Mouse (Mus musculus): Measurements from ENCODE around the gene Zfyve28. TPM values are rescaled to one million over a fixed set of nuclear protein-coding genes. Genes with fewer than 3 reads are reported as not detected.

Gene Zfyve28
- polyA plus RNA-seq, 1 experiment: 42.2 TPM

DNA sequence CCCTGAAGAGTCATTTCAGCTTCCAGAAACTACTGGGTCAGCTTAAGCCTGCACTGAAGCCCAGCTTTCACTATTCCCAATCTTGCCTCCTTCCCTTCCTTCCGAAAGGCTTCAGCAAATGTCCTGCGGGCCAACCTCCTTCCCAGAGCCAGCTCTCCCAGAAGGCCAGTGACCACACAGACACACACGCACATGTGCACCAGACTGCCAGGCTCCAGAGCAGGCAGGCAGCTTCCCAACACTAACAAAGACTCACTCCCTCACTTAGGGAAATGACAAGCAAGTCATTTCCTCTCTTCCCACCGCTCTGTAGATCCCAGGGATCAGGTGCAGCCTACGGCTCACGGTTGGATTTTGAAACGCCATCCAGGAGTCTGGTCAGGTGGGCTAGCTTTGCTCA, 12.1 kb downstream of the Zfyve28 start:
- TF ChIP-seq POLR2A (IDR thresholded peaks at IDR 0.05; ENCODE audit: extremely low read depth, insufficient read depth, low read length): no peak
- no peak overlapping the region for H3K4me3 ChIP-seq (ENCODE audit: insufficient read depth, low read length)
- H3K4me1 ChIP-seq (ENCODE audit: control insufficient read depth, insufficient read depth, low read length): peaks cover 40% of the 10 kb centered on the region
- peak overlapping the region; percentile 73 for H3K27ac ChIP-seq (ENCODE audit: insufficient read depth, low read length)

DNA sequence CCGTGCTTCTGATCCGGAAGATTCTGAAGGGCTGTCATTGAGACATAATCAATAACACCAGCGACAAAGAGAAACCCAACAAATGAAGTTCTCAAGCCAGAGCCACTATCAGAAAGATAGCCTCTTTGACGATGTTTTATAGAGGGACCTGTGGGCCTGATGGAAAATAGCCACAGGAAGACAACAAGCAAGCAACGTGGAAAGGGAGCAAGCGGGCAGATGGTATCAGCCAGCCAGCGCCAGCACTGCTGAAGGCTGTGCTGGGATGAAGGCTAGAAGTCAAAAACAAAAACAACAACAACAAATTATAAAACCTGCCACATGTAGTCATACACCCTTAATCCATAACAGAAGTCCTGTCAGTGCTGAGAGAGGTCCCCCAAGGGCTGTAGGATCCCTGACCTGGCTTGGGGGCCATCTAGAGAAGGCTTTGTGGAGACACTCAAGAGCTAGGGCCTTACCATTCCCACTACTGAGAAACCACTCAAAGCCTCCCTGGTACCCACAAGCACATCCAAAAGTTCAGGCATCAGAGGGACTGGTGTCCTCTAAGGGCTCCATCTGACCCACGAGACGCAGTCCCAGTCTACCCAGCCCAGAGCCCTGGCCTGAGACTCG, 13.5 kb downstream of the Zfyve28 start:
- TF ChIP-seq POLR2A (IDR thresholded peaks at IDR 0.05; ENCODE audit: extremely low read depth, insufficient read depth, low read length) (no peak), CTCF (IDR thresholded peaks at IDR 0.05; ENCODE audit: extremely low read depth, insufficient read depth, low read length) (no peak)
- H3K27ac ChIP-seq (ENCODE audit: insufficient read depth, low read length): no peak overlapping the region
- no peak overlapping the region for H3K4me3 ChIP-seq (ENCODE audit: insufficient read depth, low read length)
- H3K4me1 ChIP-seq (ENCODE audit: control insufficient read depth, insufficient read depth, low read length): peaks cover 38% of the 10 kb centered on the region

DNA sequence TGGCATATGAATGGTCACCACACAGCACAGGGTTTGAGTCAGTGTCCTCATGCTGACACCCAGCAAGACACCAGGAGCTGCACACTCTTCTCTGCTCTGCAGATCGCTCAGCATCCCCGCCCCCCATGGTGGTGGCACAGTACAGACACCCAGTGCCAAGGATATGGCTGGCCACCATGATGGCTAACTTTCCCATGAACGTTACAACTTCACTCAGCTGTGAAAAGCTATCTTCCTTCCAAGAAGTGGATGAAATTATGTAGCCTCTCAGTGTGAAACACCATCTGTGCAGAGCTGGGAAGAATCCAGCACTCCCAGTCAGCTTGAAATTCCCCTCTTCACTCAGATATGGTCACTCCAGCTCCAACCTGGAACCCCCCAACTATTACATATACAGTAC, 14.0 kb downstream of the Zfyve28 start:
- Histone ChIP-seq H3K4me1 (ENCODE audit: control insufficient read depth, insufficient read depth, low read length) (peaks cover 39% of the 10 kb centered on the region), H3K4me3 (ENCODE audit: insufficient read depth, low read length) (no peak overlapping the region), H3K27ac (ENCODE audit: insufficient read depth, low read length) (0 out of 2 replicates have a peak overlapping the region, but pooled peaks have one; percentile 3)
- TF ChIP-seq CTCF (IDR thresholded peaks at IDR 0.05; ENCODE audit: extremely low read depth, insufficient read depth, low read length): no peak
- no peak for TF ChIP-seq POLR2A (IDR thresholded peaks at IDR 0.05; ENCODE audit: extremely low read depth, insufficient read depth, low read length)

DNA sequence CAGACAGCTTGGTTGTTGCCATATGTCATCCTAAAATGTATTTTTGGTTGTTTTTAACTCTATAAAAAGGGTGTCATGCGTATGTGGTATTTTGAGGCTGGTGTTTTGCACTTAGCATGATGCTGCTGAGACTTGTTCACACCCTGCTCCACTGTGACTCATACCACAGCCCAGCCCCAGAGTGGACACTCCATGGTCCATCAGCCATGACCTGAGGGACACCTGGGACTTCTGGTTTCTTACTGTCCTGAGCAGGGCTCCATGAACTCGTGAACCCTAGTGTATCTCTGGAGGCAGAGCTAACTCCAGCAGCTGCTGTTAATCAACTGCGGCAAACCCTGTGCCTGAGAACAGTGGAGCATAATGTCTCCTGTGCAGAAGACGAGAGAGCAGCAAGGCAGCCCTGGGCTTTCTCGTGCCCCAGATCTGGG, 15.0 kb downstream of the Zfyve28 start:
- H3K4me1 ChIP-seq (ENCODE audit: control insufficient read depth, insufficient read depth, low read length): peaks cover 35% of the 10 kb centered on the region
- H3K27ac ChIP-seq (ENCODE audit: insufficient read depth, low read length): peak overlapping the region; percentile 3
- H3K4me3 ChIP-seq (ENCODE audit: insufficient read depth, low read length): no peak overlapping the region
- no peak for TF ChIP-seq POLR2A (IDR thresholded peaks at IDR 0.05; ENCODE audit: extremely low read depth, insufficient read depth, low read length)
- no peak for TF ChIP-seq CTCF (IDR thresholded peaks at IDR 0.05; ENCODE audit: extremely low read depth, insufficient read depth, low read length)

DNA sequence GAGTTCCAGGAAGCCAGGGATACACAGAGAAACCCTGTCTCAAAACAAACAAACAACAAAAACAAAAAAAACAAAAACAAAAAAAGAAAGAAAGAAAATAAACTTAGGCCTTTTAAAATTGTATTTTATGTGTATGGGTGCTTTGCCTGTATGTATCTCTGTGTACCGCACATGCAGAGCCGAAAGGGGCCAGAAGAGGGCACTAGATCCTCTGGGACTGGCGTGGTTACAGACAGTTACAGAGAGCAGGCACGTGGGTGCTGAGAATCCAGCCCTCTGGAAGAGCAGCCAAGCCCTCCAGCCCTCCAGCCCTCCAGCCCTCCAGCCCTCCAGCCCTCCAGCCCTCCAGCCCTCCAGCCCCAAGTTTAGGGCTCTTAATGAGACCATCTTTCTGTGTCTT, 16.5 kb downstream of the Zfyve28 start:
- Histone ChIP-seq H3K4me3 (ENCODE audit: insufficient read depth, low read length) (no peak overlapping the region), H3K4me1 (ENCODE audit: control insufficient read depth, insufficient read depth, low read length) (peaks cover 32% of the 10 kb centered on the region), H3K27ac (ENCODE audit: insufficient read depth, low read length) (no peak overlapping the region)
- no peak for TF ChIP-seq POLR2A (IDR thresholded peaks at IDR 0.05; ENCODE audit: extremely low read depth, insufficient read depth, low read length)
- TF ChIP-seq CTCF (IDR thresholded peaks at IDR 0.05; ENCODE audit: extremely low read depth, insufficient read depth, low read length): peak; percentile 55

DNA sequence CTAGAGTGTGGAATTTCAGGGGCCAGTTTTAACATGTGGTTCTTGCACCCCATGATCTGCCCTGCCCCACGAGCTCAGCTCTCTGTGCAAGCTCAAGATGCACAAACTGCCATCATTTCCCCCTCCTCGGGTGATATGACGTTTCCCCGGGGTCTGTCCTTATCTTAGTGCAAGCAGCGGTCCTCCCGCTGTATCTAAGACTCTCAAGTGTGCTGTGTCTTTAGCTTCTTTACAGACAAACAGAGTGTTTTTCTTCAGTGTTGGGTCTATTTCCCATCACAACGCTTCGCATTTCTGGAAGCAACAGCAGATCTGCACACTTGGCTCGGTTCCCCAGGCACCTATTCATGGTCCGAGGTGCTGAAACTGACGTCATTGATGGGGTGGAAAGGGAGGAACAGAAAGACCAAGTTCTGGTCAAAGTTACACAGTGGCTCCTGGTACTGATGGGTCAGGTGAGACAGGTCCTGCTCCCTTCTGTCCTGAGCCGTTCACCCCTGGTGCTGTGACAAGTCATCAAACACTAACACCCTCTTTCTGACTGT, 18.3 kb downstream of the Zfyve28 start:
- no peak for TF ChIP-seq CTCF (IDR thresholded peaks at IDR 0.05; ENCODE audit: extremely low read depth, insufficient read depth, low read length)
- TF ChIP-seq POLR2A (IDR thresholded peaks at IDR 0.05; ENCODE audit: extremely low read depth, insufficient read depth, low read length): no peak
- H3K4me1 ChIP-seq (ENCODE audit: control insufficient read depth, insufficient read depth, low read length): peaks cover 25% of the 10 kb centered on the region
- H3K27ac ChIP-seq (ENCODE audit: insufficient read depth, low read length): no peak overlapping the region
- H3K4me3 ChIP-seq (ENCODE audit: insufficient read depth, low read length): no peak overlapping the region

DNA sequence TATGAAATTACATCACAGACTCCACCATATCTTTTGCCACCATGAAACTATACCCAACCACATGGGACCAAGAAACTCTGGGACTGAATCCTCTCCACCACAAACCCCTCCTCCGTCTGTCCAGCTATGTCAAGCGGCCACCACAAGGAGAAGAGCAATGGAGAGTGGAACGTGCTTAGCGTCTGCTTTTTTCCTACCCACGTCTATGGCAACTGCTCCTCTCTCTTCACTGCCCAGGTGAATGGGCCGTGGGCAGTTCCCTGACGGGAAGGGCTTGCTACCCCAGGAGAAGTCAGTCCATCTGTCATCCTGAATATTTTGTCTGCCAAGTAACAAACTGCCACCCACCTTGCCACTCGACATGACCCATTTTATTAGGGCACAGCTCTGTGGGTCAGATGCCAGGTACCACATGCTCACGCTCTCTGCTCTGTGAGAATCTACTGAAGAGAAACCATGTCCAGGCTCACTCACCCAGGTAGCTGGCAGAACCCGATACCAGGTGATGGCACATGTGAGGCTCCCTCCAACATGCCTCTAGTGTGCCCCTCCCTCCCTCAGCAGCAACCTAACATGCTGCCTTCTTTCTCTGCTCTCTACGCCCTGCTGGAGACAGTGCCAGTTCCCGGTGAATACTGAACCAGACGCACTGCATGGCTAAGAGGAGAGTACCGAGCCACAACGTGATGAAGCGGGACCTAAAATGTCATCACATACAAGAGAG, 18.9 kb downstream of the Zfyve28 start:
- peaks cover 24% of the 10 kb centered on the region for H3K4me1 ChIP-seq (ENCODE audit: control insufficient read depth, insufficient read depth, low read length)
- H3K4me3 ChIP-seq (ENCODE audit: insufficient read depth, low read length): no peak overlapping the region
- H3K27ac ChIP-seq (ENCODE audit: insufficient read depth, low read length): no peak overlapping the region
- no peak for TF ChIP-seq CTCF (IDR thresholded peaks at IDR 0.05; ENCODE audit: extremely low read depth, insufficient read depth, low read length)
- TF ChIP-seq POLR2A (IDR thresholded peaks at IDR 0.05; ENCODE audit: extremely low read depth, insufficient read depth, low read length): no peak

DNA sequence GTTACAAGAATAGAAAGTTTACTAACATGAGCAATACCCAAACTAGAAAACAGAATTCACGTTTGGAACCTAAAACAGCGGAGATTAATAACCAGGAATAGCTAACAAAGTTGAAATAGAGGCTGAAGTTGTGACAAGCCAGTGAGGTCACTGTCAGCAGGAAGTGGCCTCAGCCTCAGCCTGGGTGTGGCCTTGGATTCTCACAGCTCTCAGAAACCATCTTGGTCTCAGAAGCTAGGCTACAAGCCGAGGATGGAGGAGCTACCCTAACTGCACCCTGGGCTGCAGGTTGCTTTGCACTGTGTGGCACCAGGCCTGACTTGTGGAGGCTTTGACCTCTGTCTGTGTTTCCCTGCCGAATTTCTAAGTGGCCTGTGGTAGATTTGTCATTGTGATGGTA, 22.2 kb downstream of the Zfyve28 start:
- no peak overlapping the region for H3K4me3 ChIP-seq (ENCODE audit: insufficient read depth, low read length)
- TF ChIP-seq POLR2A (IDR thresholded peaks at IDR 0.05; ENCODE audit: extremely low read depth, insufficient read depth, low read length) (no peak), CTCF (IDR thresholded peaks at IDR 0.05; ENCODE audit: extremely low read depth, insufficient read depth, low read length) (no peak)
- no peak overlapping the region for H3K27ac ChIP-seq (ENCODE audit: insufficient read depth, low read length)
- peaks cover 10% of the 10 kb centered on the region; the same call in 1 of the 2 replicates for H3K4me1 ChIP-seq (ENCODE audit: control insufficient read depth, insufficient read depth, low read length)

DNA sequence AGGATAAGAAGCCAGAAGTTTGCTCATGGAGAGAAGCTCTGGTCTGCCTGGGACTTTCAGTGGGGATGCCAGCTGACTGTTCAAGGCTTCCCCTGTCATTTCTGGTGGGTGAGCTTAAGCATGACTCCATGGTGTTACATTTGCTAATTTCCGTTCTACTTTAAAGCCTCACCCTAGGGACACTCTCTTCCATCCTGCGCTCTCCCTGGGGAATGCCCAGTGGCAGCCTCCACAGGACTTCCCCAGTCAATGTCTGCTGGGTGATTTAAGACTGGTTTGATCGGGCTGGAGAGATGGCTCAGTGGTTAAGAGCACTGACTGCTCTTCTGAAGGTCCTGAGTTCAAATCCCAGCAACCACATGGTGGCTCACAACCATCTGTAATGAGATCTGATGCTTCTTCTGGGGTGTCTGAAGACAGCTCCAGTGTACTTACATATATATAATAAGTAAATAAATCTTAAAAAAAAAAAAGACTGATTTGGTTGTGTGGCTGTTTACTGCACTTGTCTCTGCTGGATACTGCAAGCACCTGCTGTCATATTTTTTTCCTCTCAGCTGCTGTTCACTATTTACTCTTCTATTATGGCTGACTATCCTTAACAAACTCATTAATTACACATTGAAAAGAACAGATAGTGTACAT, 29.0 kb downstream of the Zfyve28 start:
- no peak overlapping the region for H3K27ac ChIP-seq (ENCODE audit: insufficient read depth, low read length)
- H3K4me1 ChIP-seq (ENCODE audit: control insufficient read depth, insufficient read depth, low read length): 0 out of 2 replicates have a peak, but pooled peaks cover 2% of the 10 kb centered on the region
- H3K4me3 ChIP-seq (ENCODE audit: insufficient read depth, low read length): no peak overlapping the region
- TF ChIP-seq CTCF (IDR thresholded peaks at IDR 0.05; ENCODE audit: extremely low read depth, insufficient read depth, low read length) (no peak), POLR2A (IDR thresholded peaks at IDR 0.05; ENCODE audit: extremely low read depth, insufficient read depth, low read length) (no peak)
